Mouse (Mus musculus) cerebellum, adult 2 months (tissue): ENCODE measurements around the gene Ntn1.

Experiments
- CTCF ChIP-seq: fragments of 200-500 bp; IDR thresholded peaks from 2 replicates; pipeline ENCODE4 v1.5.1; 2011; ENCODE audit warnings: low read depth, mild to moderate bottlenecking, control low read depth, low read length, moderate library complexity, borderline replicate concordance; ENCODE audit not compliant: insufficient read depth
- POLR2A ChIP-seq: fragments of 200-500 bp; IDR thresholded peaks from 2 replicates; pipeline ENCODE4 v1.6.1; 2011; ENCODE audit warnings: low read length, control low read depth, borderline replicate concordance; ENCODE audit not compliant: insufficient read depth

GRCm38 (mm10) chr11:68398891-68399547 is 1.6 kb downstream of the Ntn1 start:
- no peak for TF ChIP-seq POLR2A
- TF ChIP-seq CTCF: no peak
